Mouse (Mus musculus) colon, adult 2 months (tissue): ENCODE measurements around the gene Vmn1r86. TPM values are rescaled to one million over a fixed set of nuclear protein-coding genes. Genes with fewer than 3 reads are reported as not detected.

Experiments
- polyA plus RNA-seq: library from polyadenylated mRNA; depleted of rRNA; stranded (reverse); fragments of >200 nt; gene quantifications from 2 replicates; pipeline ENCODE4 v1.2.3, GENCODE M21; 2012; rRNA removed

Gene Vmn1r86
- not detected in 2 replicates for polyA plus RNA-seq

DNA sequence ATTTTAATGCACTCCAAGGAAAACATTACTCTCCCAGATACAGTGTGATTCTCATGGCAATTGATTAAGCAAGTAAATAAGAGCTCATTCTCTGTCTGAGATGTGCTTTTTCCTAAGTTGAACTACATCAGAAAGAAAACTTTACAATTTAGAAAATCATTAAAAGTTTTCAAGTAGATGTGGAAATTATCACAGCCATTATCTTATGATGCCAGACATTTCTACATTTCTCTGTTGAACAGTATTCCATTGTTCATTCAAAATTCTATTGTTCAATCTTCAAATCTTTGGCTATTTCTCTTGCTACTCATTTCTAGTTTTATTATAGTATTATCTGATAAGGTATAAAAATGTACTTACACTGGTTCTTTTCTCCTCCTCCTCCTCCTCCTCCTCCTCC, at the start of gene Vmn1r86:
TSS of gene Vmn1r86 (minus strand) at position 101 of the 400 bp plus-strand sequence.

DNA sequence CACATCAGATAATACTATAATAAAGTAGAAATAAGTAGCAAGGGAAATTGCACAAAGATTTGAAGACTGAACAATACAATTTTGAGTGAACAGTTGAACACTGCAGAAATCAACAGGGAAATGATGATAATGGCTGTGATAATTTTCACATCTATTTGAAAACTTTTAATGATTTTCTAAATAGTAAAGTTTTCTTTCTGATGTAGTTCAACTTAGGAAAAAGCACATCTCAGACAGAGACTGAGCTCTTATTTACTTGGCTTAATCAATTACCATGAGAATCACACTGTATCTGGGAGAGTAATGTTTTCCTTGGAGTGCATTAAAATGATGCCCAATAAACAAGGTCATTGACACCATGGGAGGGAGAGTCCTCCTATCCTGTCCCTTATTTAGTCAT, 39.6 kb upstream of the Vmn1r86 start, which contains the start of gene Vmn1r88:
TSS of gene Vmn1r88 (plus strand) at position 301 of the 400 bp plus-strand sequence.

DNA sequence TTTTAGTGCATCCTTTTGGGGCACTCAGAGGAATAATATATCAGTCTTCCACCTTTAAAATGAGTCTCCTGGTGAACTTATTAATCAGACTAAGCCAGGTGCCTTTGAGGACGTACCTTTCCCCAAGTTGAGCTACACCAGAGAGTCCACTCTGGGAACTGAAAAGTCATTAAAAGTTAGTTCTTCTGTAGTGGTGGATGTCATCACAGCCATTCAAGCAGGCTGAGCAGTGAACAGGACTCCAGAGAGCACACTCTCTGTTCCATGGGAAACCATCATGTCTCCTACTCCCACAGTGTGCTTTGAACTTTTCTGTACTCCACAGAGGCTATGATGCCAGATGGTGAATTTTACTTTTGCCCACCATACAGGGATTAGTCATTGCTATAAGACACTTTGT, 20.3 kb upstream of the Vmn1r86 start, which contains the start of gene Vmn1r87:
TSS of gene Vmn1r87 (minus strand) at position 101 of the 400 bp plus-strand sequence.

DNA sequence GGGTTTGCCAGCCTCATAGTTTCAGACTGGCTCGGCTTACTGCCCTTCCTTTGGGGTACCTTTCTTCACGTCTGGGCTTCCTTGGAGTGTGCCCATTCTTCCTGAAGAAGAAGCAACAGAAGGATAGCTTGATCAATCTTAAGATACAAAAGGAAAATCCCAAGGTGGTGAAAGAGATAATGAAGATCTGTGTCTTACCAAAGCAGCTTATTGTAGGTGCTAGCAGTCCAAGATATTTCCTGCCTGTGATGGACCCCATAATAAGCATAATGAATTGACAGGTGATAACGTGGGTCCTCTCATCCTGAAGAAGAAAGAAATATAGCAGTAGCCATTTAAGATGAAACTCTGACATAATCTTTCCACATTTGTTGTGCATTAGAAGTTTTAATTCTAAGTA, 24.6 kb downstream of the Vmn1r86 start, which contains the start of gene Vmn1r85:
TSS of gene Vmn1r85 (minus strand) at position 101 of the 400 bp plus-strand sequence.

DNA sequence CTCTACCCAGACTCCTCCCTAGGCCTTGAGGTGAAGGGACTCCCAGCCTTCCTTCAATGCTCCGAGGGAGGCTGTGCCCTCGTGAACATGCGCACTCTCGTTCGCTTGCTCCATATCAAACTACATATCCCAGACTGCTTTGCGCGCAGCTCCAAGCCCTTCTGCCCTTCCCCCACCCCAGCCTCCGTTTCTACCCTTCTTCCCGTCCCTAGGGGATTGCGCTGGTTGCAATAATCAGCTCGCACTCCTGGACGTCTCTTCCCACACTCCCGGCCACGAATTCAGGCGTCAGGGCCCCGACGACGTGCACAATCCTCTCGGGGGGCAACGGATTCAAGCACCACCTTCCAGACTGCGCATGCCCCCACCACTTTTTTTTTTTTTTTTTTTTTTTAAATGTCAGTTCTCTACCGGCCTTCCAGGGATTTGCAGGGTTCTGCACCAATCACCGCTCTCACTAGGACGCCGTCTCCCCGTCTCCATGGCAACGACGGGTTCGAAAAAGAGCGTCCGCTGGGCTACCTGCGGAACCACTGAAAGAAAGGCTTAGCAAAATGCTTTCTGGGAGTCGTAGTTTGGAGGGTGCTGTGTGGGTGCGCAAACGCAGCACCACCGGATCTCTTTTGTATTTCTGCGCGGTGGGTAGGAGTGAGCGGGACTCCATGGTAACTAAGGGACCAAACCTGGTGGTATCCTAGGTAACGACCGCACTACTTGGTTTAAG, 65.3 kb downstream of the Vmn1r86 start, which contains the start of gene Mzf1:
TSS of gene Mzf1 (minus strand) at position 478 of the 724 bp plus-strand sequence.

Other genes starting within 250 kb of the Vmn1r86 start
- gene Zfp128, start 238.7 kb downstream of the Vmn1r86 start, polyA plus RNA-seq, result 0.53 and 0.54 TPM in 2 replicates
- gene Zscan22, start 222.1 kb downstream of the Vmn1r86 start, polyA plus RNA-seq, result 6.0 and 7.0 TPM in 2 replicates
- 1,881 and 2,138 TPM in 2 replicates for gene Rps5, start 197.6 kb downstream of the Vmn1r86 start, polyA plus RNA-seq
- 0.44 and 0.58 TPM in 2 replicates for gene Rnf225, start 192.5 kb downstream of the Vmn1r86 start, polyA plus RNA-seq
- gene Zfp324, start 154.1 kb downstream of the Vmn1r86 start, polyA plus RNA-seq, result 5.8 and 6.6 TPM in 2 replicates
- gene Zfp446, start 142.1 kb downstream of the Vmn1r86 start, polyA plus RNA-seq, result 3.3 and 3.6 TPM in 2 replicates
- 0.22 and 0.25 TPM in 2 replicates for gene Slc27a5, start 121.7 kb downstream of the Vmn1r86 start, polyA plus RNA-seq
- 205 and 241 TPM in 2 replicates for gene Trim28, start 120.8 kb downstream of the Vmn1r86 start, polyA plus RNA-seq
- 28.8 and 31.4 TPM in 2 replicates for gene Zbtb45, start 109.9 kb downstream of the Vmn1r86 start, polyA plus RNA-seq
- gene Chmp2a, start 85.1 kb downstream of the Vmn1r86 start, polyA plus RNA-seq, result 81.9 and 83.8 TPM in 2 replicates
- gene Ube2m, start 81.6 kb downstream of the Vmn1r86 start, polyA plus RNA-seq, result 96.9 and 116 TPM in 2 replicates
- 1.7 and 2.0 TPM in 2 replicates for gene Mzf1, start 65.2 kb downstream of the Vmn1r86 start, polyA plus RNA-seq
- not detected in 2 replicates for gene Vmn1r85, start 24.7 kb downstream of the Vmn1r86 start, polyA plus RNA-seq
- not detected in 2 replicates for gene Vmn1r87, start 20.2 kb upstream of the Vmn1r86 start, polyA plus RNA-seq
- not detected in 2 replicates for gene Vmn1r88, start 39.7 kb upstream of the Vmn1r86 start, polyA plus RNA-seq
- not detected in 2 replicates for gene Vmn1r89, start 93.1 kb upstream of the Vmn1r86 start, polyA plus RNA-seq
- gene Lig1, start 157.4 kb upstream of the Vmn1r86 start, polyA plus RNA-seq, result 8.2 and 8.9 TPM in 2 replicates
- gene Zswim9, start 158.8 kb upstream of the Vmn1r86 start, polyA plus RNA-seq, result 2.9 and 3.7 TPM in 2 replicates
- gene Pla2g4c, start 204.7 kb upstream of the Vmn1r86 start, polyA plus RNA-seq, result 0.07 and 0.14 TPM in 2 replicates